Mouse (Mus musculus) bone marrow, adult 2 months (tissue): Measurements from ENCODE around the gene Prmt8.

Experiments used
- CTCF ChIP-seq: fragments of 200-500 bp; IDR thresholded peaks from 2 replicates; pipeline ENCODE4 v1.5.1; 2011; ENCODE audit warnings: low read length, control low read depth; ENCODE audit not compliant: control insufficient read depth, insufficient read depth
- POLR2A ChIP-seq: fragments of 200-500 bp; IDR thresholded peaks from 2 replicates; pipeline ENCODE4 v1.6.1; 2011; ENCODE audit warnings: low read depth, mild to moderate bottlenecking, control low read depth, low read length, borderline replicate concordance; ENCODE audit not compliant: control insufficient read depth

DNA sequence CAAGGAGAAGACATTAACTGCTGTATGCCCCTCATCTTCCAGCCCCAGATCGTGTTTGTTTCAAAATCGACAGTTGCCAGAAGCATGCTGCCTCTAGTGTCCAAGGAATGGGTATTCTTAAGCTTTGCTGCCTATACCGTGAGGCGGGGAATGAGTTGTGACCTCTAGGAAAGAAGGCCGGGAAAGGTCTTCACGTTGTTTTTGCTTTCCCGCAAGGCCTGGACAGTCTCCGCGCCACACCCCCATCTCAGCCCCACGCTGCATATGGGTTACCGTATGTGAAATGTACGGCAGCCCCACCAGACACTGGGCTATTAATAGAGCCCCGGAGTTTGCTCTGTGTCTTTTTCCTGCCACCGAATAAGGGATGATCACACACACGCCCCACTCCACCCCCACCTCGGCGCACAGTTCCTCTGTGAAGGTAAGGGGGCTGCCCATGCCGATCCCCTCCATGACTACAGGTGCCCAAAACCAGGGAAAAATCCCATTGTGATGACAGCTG lies 2.0 kb downstream of the Prmt8 start:
- no peak for TF ChIP-seq POLR2A
- no peak for TF ChIP-seq CTCF
